Mouse (Mus musculus) liver, embryonic 16.5 days (tissue): Measurements from ENCODE around the gene Cage1. TPM values are rescaled to one million over a fixed set of nuclear protein-coding genes. Genes with fewer than 3 reads are reported as not detected.

Experiments
- ATAC-seq: fragments of 200-750 bp; cut with Nextera tagmentation; 2 replicates; pipeline ENCODE4 v1.8.0; 2017; ENCODE audit warnings: low read depth, mild to moderate bottlenecking, moderate number of reproducible peaks, moderate library complexity
- H3K27ac ChIP-seq: fragments of 300-500 bp; sonication (generic); 2 replicates; pipeline ENCODE4 v1.5.1; 2014; ENCODE audit warnings: mild to moderate bottlenecking, low read length
- H3K27me3 ChIP-seq: fragments of 300-500 bp; sonication (generic); 2 replicates; pipeline ENCODE4 v1.6.1; 2014; ENCODE audit warnings: low read depth, low read length, mixed read lengths; ENCODE audit not compliant: control insufficient read depth, insufficient read depth
- H3K36me3 ChIP-seq: fragments of 300-500 bp; sonication (generic); 2 replicates; pipeline ENCODE4 v1.6.1; 2014; ENCODE audit warnings: mild to moderate bottlenecking; ENCODE audit not compliant: control insufficient read depth, insufficient read depth
- H3K4me1 ChIP-seq: fragments of 300-500 bp; sonication (generic); 2 replicates; pipeline ENCODE4 v1.6.1; 2014; ENCODE audit warnings: low read depth, low read length, mixed read lengths; ENCODE audit not compliant: control insufficient read depth
- H3K4me2 ChIP-seq: fragments of 300-500 bp; sonication (generic); 2 replicates; pipeline ENCODE4 v1.6.1; 2014; ENCODE audit warnings: low read depth, low read length, mixed read lengths
- H3K4me3 ChIP-seq: fragments of 300-500 bp; sonication (generic); 2 replicates; pipeline ENCODE4 v1.5.1; 2014; ENCODE audit warnings: low read depth, mild to moderate bottlenecking, low read length
- H3K9ac ChIP-seq: fragments of 300-500 bp; sonication (generic); 2 replicates; pipeline ENCODE4 v1.6.1; 2014; ENCODE audit warnings: low read depth, low read length
- H3K9me3 ChIP-seq: fragments of 300-500 bp; sonication (generic); replicated peaks from 2 replicates; pipeline ENCODE4 v1.6.1; 2016; ENCODE audit warnings: low read length; ENCODE audit not compliant: control insufficient read depth
- WGBS: fragments of 180-500 bp; shearing (Covaris S2); extraction: QIAGEN DNeasy Blood & Tissue Kit; methylation state at CpG from one replicate; pipeline ENCODE4 v1.1.7; 2014; ENCODE audit not compliant: insufficient replicate concordance; 5-methylcytosine and 5-hydroxymethylcytosine counted together
- polyA plus RNA-seq: library from polyadenylated mRNA; unstranded; fragments of >200 nt; fragmentation: Nextera tagmentation; extraction: Ambion mirVana; gene quantifications from 2 replicates; pipeline ENCODE4 v1.2.1, GENCODE M21; 2015

Gene Cage1
- polyA plus RNA-seq, 1 experiment from 2014 or later = 0.25 TPM

- no peaks in the 10 kb centered on the region for H3K27me3 ChIP-seq
- H3K4me2 ChIP-seq = no peak overlapping the region
- H3K4me3 ChIP-seq = no peak overlapping the region
- no peak overlapping the region for H3K27ac ChIP-seq
- H3K9me3 ChIP-seq = no peaks in the 10 kb centered on the region
- WGBS = 62% methylated on average over 4 of the region's 4 CpGs
- peaks cover 7% of the 10 kb centered on the region for H3K4me1 ChIP-seq
- ATAC-seq = no peak
- H3K36me3 ChIP-seq = no peaks in the 10 kb centered on the region
- no peak overlapping the region for H3K9ac ChIP-seq
These were observed 34.1 kb upstream of the Cage1 start for GRCm38 (mm10) chr13:38070945-38071344.

- Histone ChIP-seq H3K27me3 (no peaks in the 10 kb centered on the region), H3K9me3 (no peaks in the 10 kb centered on the region), H3K4me2 (no peak overlapping the region), H3K36me3 (peaks cover 3% of the 10 kb centered on the region; the same call in 1 of the 2 replicates), H3K4me1 (no peaks in the 10 kb centered on the region; the same call in 1 of the 2 replicates), H3K9ac (no peak overlapping the region), H3K4me3 (no peak overlapping the region), H3K27ac (no peak overlapping the region)
- WGBS = 51% methylated on average over 11 of the region's 11 CpGs
- peak; percentile 75 for ATAC-seq
These were observed 28.2 kb upstream of the Cage1 start for GRCm38 (mm10) chr13:38064854-38065663.

- H3K36me3 ChIP-seq = peaks cover 16% of the 10 kb centered on the region
- no peak overlapping the region for H3K4me3 ChIP-seq
- no peak overlapping the region for H3K27ac ChIP-seq
- no peaks in the 10 kb centered on the region for H3K9me3 ChIP-seq
- no peak overlapping the region for H3K9ac ChIP-seq
- no peak overlapping the region for H3K4me2 ChIP-seq
- 76% methylated on average over 11 of the region's 11 CpGs for WGBS
- H3K27me3 ChIP-seq = no peaks in the 10 kb centered on the region
- H3K4me1 ChIP-seq = no peaks in the 10 kb centered on the region; the same call in 1 of the 2 replicates
- no peak for ATAC-seq
These were observed 25.8 kb upstream of the Cage1 start for GRCm38 (mm10) chr13:38062678-38063077.

GRCm38 (mm10) chr13:38049888-38050287, 13.0 kb upstream of the Cage1 start:
- ATAC-seq = no peak
- Histone ChIP-seq H3K27me3 (no peaks in the 10 kb centered on the region), H3K4me3 (no peak overlapping the region), H3K4me2 (no peak overlapping the region), H3K4me1 (no peaks in the 10 kb centered on the region), H3K9ac (no peak overlapping the region), H3K9me3 (no peaks in the 10 kb centered on the region), H3K27ac (no peak overlapping the region), H3K36me3 (peaks cover 34% of the 10 kb centered on the region)
- WGBS = 53% methylated on average over 3 of the region's 3 CpGs

- 13% methylated on average over 12 of the region's 12 CpGs for WGBS
These were observed 942 bp upstream of the Cage1 start for GRCm38 (mm10) chr13:38037811-38038210.

GRCm38 (mm10) chr13:38036343-38037043, 376 bp downstream of the Cage1 start, which contains the start of gene Riok1:
Riok1 (plus strand) TSS chr13:38036995.
- H3K9ac ChIP-seq = peak within 1 kb of the TSS; percentile 86
- peak within 1 kb of the TSS; percentile 95 for H3K4me2 ChIP-seq
- H3K27me3 ChIP-seq = no peaks in the 10 kb centered on the region
- H3K27ac ChIP-seq = peak within 1 kb of the TSS; percentile 87
- H3K4me1 ChIP-seq = peaks cover 27% of the 10 kb centered on the region
- no peaks in the 10 kb centered on the region for H3K9me3 ChIP-seq
- H3K4me3 ChIP-seq = peak within 1 kb of the TSS; percentile 89
- peak; percentile 72 for ATAC-seq
- 4% methylated on average over 37 of the region's 37 CpGs for WGBS
- peaks cover 6% of the 10 kb centered on the region for H3K36me3 ChIP-seq

More at GRCm38 (mm10) chr13:38037811-38038210, 942 bp upstream of the Cage1 start:
- no peak for ATAC-seq
- peak overlapping the region; percentile 95 for H3K4me2 ChIP-seq
- H3K36me3 ChIP-seq = peaks cover 12% of the 10 kb centered on the region
- H3K9ac ChIP-seq = peak overlapping the region; percentile 86
- H3K27me3 ChIP-seq = no peaks in the 10 kb centered on the region
- H3K4me3 ChIP-seq = peak overlapping the region; percentile 89
- no peaks in the 10 kb centered on the region for H3K9me3 ChIP-seq
- no peak overlapping the region for H3K27ac ChIP-seq
- H3K4me1 ChIP-seq = peaks cover 27% of the 10 kb centered on the region

GRCm38 (mm10) chr13:38028407-38028806, 8.5 kb downstream of the Cage1 start:
- no peak for ATAC-seq
- H3K27me3 ChIP-seq = no peaks in the 10 kb centered on the region
- H3K4me2 ChIP-seq = no peak overlapping the region
- no peaks in the 10 kb centered on the region for H3K9me3 ChIP-seq
- no peak overlapping the region for H3K4me3 ChIP-seq
- H3K27ac ChIP-seq = no peak overlapping the region
- no peaks in the 10 kb centered on the region for H3K36me3 ChIP-seq
- no peaks in the 10 kb centered on the region for H3K4me1 ChIP-seq
- H3K9ac ChIP-seq = no peak overlapping the region
- 59% methylated on average over 4 of the region's 4 CpGs for WGBS

- no peak overlapping the region for H3K9ac ChIP-seq
- no peaks in the 10 kb centered on the region for H3K9me3 ChIP-seq
- H3K4me1 ChIP-seq = no peaks in the 10 kb centered on the region
- no peak overlapping the region for H3K4me3 ChIP-seq
- no peak overlapping the region for H3K4me2 ChIP-seq
- no peak for ATAC-seq
- no peaks in the 10 kb centered on the region for H3K36me3 ChIP-seq
- 54% methylated on average over 6 of the region's 6 CpGs for WGBS
- no peaks in the 10 kb centered on the region for H3K27me3 ChIP-seq
- H3K27ac ChIP-seq = no peak overlapping the region
These were observed 9.1 kb downstream of the Cage1 start for GRCm38 (mm10) chr13:38027618-38028248.
